Mouse (Mus musculus) forebrain, embryonic 13.5 days (tissue): ENCODE data around the gene Ilk. TPM values are rescaled to one million over a fixed set of nuclear protein-coding genes. Genes with fewer than 3 reads are reported as not detected.

Source experiments
- polyA plus RNA-seq: library from polyadenylated mRNA; unstranded; fragments of >200 nt; fragmentation: Nextera tagmentation; extraction: Ambion mirVana; gene quantifications from 2 replicates; pipeline ENCODE4 v1.2.1, GENCODE M21; 2015

Gene Ilk
- polyA plus RNA-seq, 1 experiment from 2014 or later: 179 TPM

Other genes starting within 250 kb of the Ilk start
- 48.5 and 53.9 TPM in 2 replicates for gene Smpd1, start 182.2 kb upstream of the Ilk start, polyA plus RNA-seq
- 186 and 199 TPM in 2 replicates for gene Apbb1, start 154.9 kb upstream of the Ilk start, polyA plus RNA-seq
- gene Hpx, start 136.5 kb upstream of the Ilk start, polyA plus RNA-seq: 0.26 TPM in 1 of 2 replicates, not detected in the other
- 45.0 and 51.6 TPM in 2 replicates for gene Trim3, start 103.0 kb upstream of the Ilk start, polyA plus RNA-seq
- 154 and 163 TPM in 2 replicates for gene Timm10b, start 96.5 kb upstream of the Ilk start, polyA plus RNA-seq
- 76.1 and 76.4 TPM in 2 replicates for gene Arfip2, start 96.2 kb upstream of the Ilk start, polyA plus RNA-seq
- 7.7 and 17.8 TPM in 2 replicates for gene Gm45799, start 96.0 kb upstream of the Ilk start, polyA plus RNA-seq
- 0.98 and 1.0 TPM in 2 replicates for gene Dnhd1, start 85.8 kb upstream of the Ilk start, polyA plus RNA-seq
- 31.2 and 35.4 TPM in 2 replicates for gene Rrp8, start 793 bp downstream of the Ilk start, polyA plus RNA-seq
- gene Taf10, start 7.8 kb downstream of the Ilk start, polyA plus RNA-seq: 137 and 141 TPM in 2 replicates
- 29.5 and 36.8 TPM in 2 replicates for gene Tpp1, start 15.6 kb downstream of the Ilk start, polyA plus RNA-seq
- 16.5 and 18.8 TPM in 2 replicates for gene Dchs1, start 51.1 kb downstream of the Ilk start, polyA plus RNA-seq
- gene Mrpl17, start 74.5 kb downstream of the Ilk start, polyA plus RNA-seq: 244 and 255 TPM in 2 replicates
- gene Gm4070, start 217.4 kb downstream of the Ilk start, polyA plus RNA-seq: 0.29 TPM in 1 of 2 replicates, not detected in the other